Mouse (Mus musculus) G1E (cell line): Measurements from ENCODE around the gene Dqx1.

ENCODE experiments used
- CTCF ChIP-seq: IDR thresholded peaks from 2 replicates; pipeline ENCODE4 v1.5.1; 2012; ENCODE audit warnings: low read depth, low read length, inconsistent platforms, mixed read lengths
- GATA1 ChIP-seq: IDR thresholded peaks from 2 replicates; pipeline ENCODE4 v1.6.1; 2012; ENCODE audit warnings: borderline replicate concordance, low read length, inconsistent platforms, mixed read lengths

GRCm38 (mm10) chr6:83040601-83041000 lies 17.0 kb upstream of the Dqx1 start:
- TF ChIP-seq CTCF (no peak), GATA1 (no peak)
